Mouse (Mus musculus) brain, embryonic 14.5 days (tissue): ENCODE data around the gene 1700113H08Rik.

Experiments
- CTCF ChIP-seq: fragments of 200-500 bp; IDR thresholded peaks from 2 replicates; pipeline ENCODE4 v1.5.1; 2012; ENCODE audit warnings: inconsistent platforms, mild to moderate bottlenecking, moderate library complexity, borderline replicate concordance; ENCODE audit not compliant: insufficient read depth, insufficient read length; ENCODE audit errors: extremely low read depth
- POLR2A ChIP-seq: fragments of 200-500 bp; IDR thresholded peaks from 2 replicates; pipeline ENCODE4 v1.6.1; 2012; ENCODE audit warnings: mild to moderate bottlenecking, inconsistent platforms, borderline replicate concordance; ENCODE audit not compliant: poor library complexity, insufficient read depth, insufficient read length, severe bottlenecking; ENCODE audit errors: extremely low read depth

GRCm38 (mm10) chr10:87057500-87058250, at the start of gene 1700113H08Rik:
- peak; percentile 57; the same call in 1 of the 2 replicates for TF ChIP-seq CTCF
- no peak for TF ChIP-seq POLR2A
